ENCODE assay signal across 8 mouse cellular contexts in the genomic region with DNA sequence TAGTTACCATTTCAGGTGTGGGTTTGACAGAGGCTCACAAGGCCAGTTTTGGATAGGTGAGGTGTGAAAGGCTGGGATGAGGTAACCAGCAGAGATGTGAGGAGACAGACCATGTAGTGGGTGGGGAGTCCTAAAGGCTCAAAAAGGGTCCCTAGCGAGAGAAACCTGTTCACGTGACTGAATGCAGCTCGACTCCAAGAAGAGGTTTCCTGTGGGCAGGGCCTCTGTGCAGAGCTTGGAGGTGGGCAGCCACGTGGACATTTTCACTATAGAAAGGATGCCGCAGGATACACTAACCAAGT. TPM values are rescaled to one million over a fixed set of nuclear protein-coding genes. Genes with fewer than 3 reads are reported as not detected.
DNase-seq lines count a peak whose midpoint lies in the region; ATAC-seq and TF ChIP-seq lines count a peak whose summit lies in the region.

No protein-coding gene starts in this region.

- peak overlapping the region; percentile 81; the same call in 1 of the 2 replicates for H3K9ac ChIP-seq in heart, embryonic 14.5 days (ENCODE audit: low read length)
- no peak overlapping the region for H3K9ac ChIP-seq in ES-E14 (ENCODE audit: insufficient read depth, low read depth, low read length, poor library complexity, severe bottlenecking)
- H3K9ac ChIP-seq in forebrain, embryonic 16.5 days (replicated peaks; ENCODE audit: low read depth, low read length), result peak overlapping the region; percentile 81
- H3K9ac ChIP-seq in liver, postnatal 0 days (replicated peaks), result no peak overlapping the region

- H3K36me3 ChIP-seq in heart, embryonic 14.5 days (ENCODE audit: control insufficient read depth, insufficient read depth, low read length), result peaks cover 11% of the 10 kb centered on the region
- no peaks in the 10 kb centered on the region; the same call in 1 of the 2 replicates for H3K36me3 ChIP-seq in ES-E14 (ENCODE audit: control insufficient read depth, insufficient read depth, low read length, poor library complexity, severe bottlenecking)
- peaks cover 3% of the 10 kb centered on the region; the same call in 1 of the 2 replicates for H3K36me3 ChIP-seq in forebrain, embryonic 16.5 days (ENCODE audit: control insufficient read depth, insufficient read depth)
- peaks cover 11% of the 10 kb centered on the region; the same call in 1 of the 2 replicates for H3K36me3 ChIP-seq in liver, postnatal 0 days (replicated peaks; ENCODE audit: insufficient read depth, low read length)

- WGBS in heart, embryonic 14.5 days, result 0% methylated on average over 5 of the region's 5 CpGs
- 0% methylated on average over 5 of the region's 5 CpGs for WGBS in forebrain, embryonic 16.5 days
- 3% methylated on average over 5 of the region's 5 CpGs for WGBS in liver, postnatal 0 days (ENCODE audit: insufficient replicate concordance)

- in situ Hi-C loops in ES-E14 (cut with MboI; ENCODE audit: low sequenced_read_pairs in 2 of 2, unreplicated experiment in 2 of 2), result no loop called here

- no peaks in the 10 kb centered on the region for H3K9me3 ChIP-seq in heart, embryonic 14.5 days (ENCODE audit: control insufficient read depth, low read length)
- H3K9me3 ChIP-seq in ES-E14 (ENCODE audit: control insufficient read depth, insufficient read depth, low read depth, low read length), result no peaks in the 10 kb centered on the region
- H3K9me3 ChIP-seq in forebrain, embryonic 16.5 days (ENCODE audit: control insufficient read depth, low read length), result no peaks in the 10 kb centered on the region
- H3K9me3 ChIP-seq in liver, postnatal 0 days (ENCODE audit: low read length), result no peaks in the 10 kb centered on the region

- no peaks in the 10 kb centered on the region for H3K27me3 ChIP-seq in heart, embryonic 14.5 days (ENCODE audit: control insufficient read depth, insufficient read depth, low read length)
- H3K27me3 ChIP-seq in forebrain, embryonic 16.5 days (replicated peaks; ENCODE audit: control insufficient read depth, insufficient read depth, low read length), result no peaks in the 10 kb centered on the region
- H3K27me3 ChIP-seq in liver, postnatal 0 days (ENCODE audit: insufficient read depth, low read length), result no peaks in the 10 kb centered on the region

- no peak for TF ChIP-seq EP300 in liver, postnatal 0 days (IDR thresholded peaks at IDR 0.05; ENCODE audit: low read depth)

- no peak for DNase-seq in heart, postnatal 14 days
- DNase-seq in ES-E14 (ENCODE audit: low read depth, low spot score), result no peak
- no peak for DNase-seq in liver, postnatal 0 days
- no peak for DNase-seq in frontal cortex, postnatal 25 days (ENCODE audit: low spot score in 2 of 2)
- no peak for DNase-seq in thymus, adult 18-20 months
- DNase-seq in kidney, adult 8-10 months, result no peak

- peaks cover 2 to 16% of the 10 kb centered on the region in 2 experiments; a peak in 2 of 4 replicates for H3K4me1 ChIP-seq in heart, embryonic 14.5 days (ENCODE audit: control insufficient read depth in 2 of 2, insufficient read depth in 2 of 2, low read length in 2 of 2)
- H3K4me1 ChIP-seq in ES-E14 (ENCODE audit: control insufficient read depth in 2 of 2, insufficient read depth in 2 of 2, low read length in 2 of 2, poor library complexity in 1 of 2), result peaks cover 0 to 2% of the 10 kb centered on the region in 2 experiments; a peak in 1 of 4 replicates
- H3K4me1 ChIP-seq in forebrain, embryonic 16.5 days (replicated peaks; ENCODE audit: control insufficient read depth, insufficient read depth, low read length), result peaks cover 12% of the 10 kb centered on the region
- peaks cover 12% of the 10 kb centered on the region for H3K4me1 ChIP-seq in liver, postnatal 0 days (ENCODE audit: insufficient read depth)

- ATAC-seq in heart, embryonic 14.5 days (ENCODE audit: insufficient number of reproducible peaks, insufficient read depth, low FRiP score, low read depth), result no peak
- ATAC-seq in forebrain, embryonic 16.5 days, result no peak
- ATAC-seq in liver, postnatal 0 days, result no peak

- intact Hi-C loops in heart, postnatal 14 days (cut with DNase I), result loop anchor here (2.0 to 5.0 kb wide), 4 partner anchors 33 to 185 kb away; a partner anchor contains a TSS

- peak overlapping the region; percentile 74 for H3K4me2 ChIP-seq in heart, embryonic 14.5 days (ENCODE audit: low read length)
- H3K4me2 ChIP-seq in forebrain, embryonic 16.5 days (ENCODE audit: low read length), result peak overlapping the region; percentile 59
- peak overlapping the region; percentile 93 for H3K4me2 ChIP-seq in liver, postnatal 0 days (ENCODE audit: low read depth, low read length)

- no peak for TF ChIP-seq CTCF in liver, postnatal 0 days (IDR thresholded peaks at IDR 0.05; ENCODE audit: low read depth)

- peak overlapping the region in 1 of 2 experiments; percentile 76; a peak in 2 of 4 replicates for H3K27ac ChIP-seq in heart, embryonic 14.5 days (replicated peaks in 1 of 2; ENCODE audit: control insufficient read depth in 1 of 2, insufficient read depth in 1 of 2, low read depth in 2 of 2, low read length in 2 of 2)
- H3K27ac ChIP-seq in ES-E14 (ENCODE audit: insufficient read depth, low read depth, low read length, poor library complexity, severe bottlenecking), result no peak overlapping the region
- peak overlapping the region; percentile 37 for H3K27ac ChIP-seq in forebrain, embryonic 16.5 days (ENCODE audit: low read length)
- no peak overlapping the region for H3K27ac ChIP-seq in liver, postnatal 0 days (ENCODE audit: low read depth)

- H3K4me3 ChIP-seq in heart, embryonic 14.5 days (ENCODE audit: control insufficient read depth in 1 of 2, insufficient read depth in 1 of 2, low read depth in 1 of 2, low read length in 2 of 2), result peak overlapping the region; percentile 57 to 73
- peak overlapping the region; percentile 6 to 98; a peak in 3 of 4 replicates for H3K4me3 ChIP-seq in ES-E14 (ENCODE audit: insufficient read depth in 1 of 2, low read depth in 1 of 2, low read length in 2 of 2, poor library complexity in 1 of 2, severe bottlenecking in 1 of 2)
- peak overlapping the region; percentile 77 for H3K4me3 ChIP-seq in forebrain, embryonic 16.5 days (replicated peaks; ENCODE audit: low read length)
- H3K4me3 ChIP-seq in liver, postnatal 0 days (ENCODE audit: low read depth, low read length), result peak overlapping the region; percentile 91

TF ChIP-seq in ES-E14, 5 proteins besides CTCF, POLR2A, EP300 and RAD21:
- TF ChIP-seq HCFC1 (IDR thresholded peaks at IDR 0.05; ENCODE audit: borderline replicate concordance, insufficient read depth, low read length), result no peak
- TF ChIP-seq CHD2 (IDR thresholded peaks at IDR 0.05; ENCODE audit: low read depth, low read length), result no peak
- no peak for TF ChIP-seq ZC3H11A (IDR thresholded peaks at IDR 0.05; ENCODE audit: borderline replicate concordance, low read depth, low read length)
- TF ChIP-seq ZNF384 (IDR thresholded peaks at IDR 0.05; ENCODE audit: low read depth, low read length), result no peak
- no peak for TF ChIP-seq MAFK (IDR thresholded peaks at IDR 0.05; ENCODE audit: insufficient read depth, low read depth, low read length)

RNA-seq across cellular contexts. Expression of a gene that starts 0.4 kb away (rescaled TPM):
- 6.7 and 8.8 TPM in 2 replicates for polyA plus RNA-seq in heart, embryonic 14.5 days (2014; fragmentation: Nextera tagmentation; extraction: Ambion mirVana)
- 1 to 10 TPM; 9.4 to 9.5 TPM for total RNA-seq in heart, postnatal 14 days (2021)
- 13.3 and 15.5 TPM in 2 replicates for total RNA-seq in ES-E14 (2012; rRNA removed)
- polyA plus RNA-seq in forebrain, embryonic 16.5 days (2015; fragmentation: Nextera tagmentation; extraction: Ambion mirVana), result 14.8 and 22.9 TPM in 2 replicates
- 2.3 and 3.2 TPM in 2 replicates for polyA plus RNA-seq in liver, postnatal 0 days (2015; fragmentation: Nextera tagmentation; extraction: Ambion mirVana)

RNA-seq across cellular contexts. Expression of a gene that starts 0.7 kb away (rescaled TPM):
- 33.3 and 34.1 TPM in 2 replicates for polyA plus RNA-seq in heart, embryonic 14.5 days (2014; fragmentation: Nextera tagmentation; extraction: Ambion mirVana)
- total RNA-seq in heart, postnatal 14 days (2021), result 10 to 100 TPM; 14.4 to 18.4 TPM
- total RNA-seq in ES-E14 (2012; rRNA removed), result 16.3 and 23.2 TPM in 2 replicates
- 14.8 and 15.3 TPM in 2 replicates for polyA plus RNA-seq in forebrain, embryonic 16.5 days (2015; fragmentation: Nextera tagmentation; extraction: Ambion mirVana)
- 17.7 and 17.9 TPM in 2 replicates for polyA plus RNA-seq in liver, postnatal 0 days (2015; fragmentation: Nextera tagmentation; extraction: Ambion mirVana)

RNA-seq across cellular contexts. Expression of a gene that starts 25.3 kb away (rescaled TPM):
- 22.7 and 23.1 TPM in 2 replicates for polyA plus RNA-seq in heart, embryonic 14.5 days (2014; fragmentation: Nextera tagmentation; extraction: Ambion mirVana)
- total RNA-seq in heart, postnatal 14 days (2021), result 10 to 100 TPM; 10.1 to 12.1 TPM
- total RNA-seq in ES-E14 (2012; rRNA removed), result 20.8 and 29.3 TPM in 2 replicates
- 44.2 and 47.4 TPM in 2 replicates for polyA plus RNA-seq in forebrain, embryonic 16.5 days (2015; fragmentation: Nextera tagmentation; extraction: Ambion mirVana)
- 13.3 and 15.0 TPM in 2 replicates for polyA plus RNA-seq in liver, postnatal 0 days (2015; fragmentation: Nextera tagmentation; extraction: Ambion mirVana)

RNA-seq across cellular contexts. Expression of a gene that starts 33.2 kb away (rescaled TPM):
- polyA plus RNA-seq in heart, embryonic 14.5 days (2014; fragmentation: Nextera tagmentation; extraction: Ambion mirVana), result 57.8 and 58.0 TPM in 2 replicates
- total RNA-seq in heart, postnatal 14 days (2021), result 100 to 1,000 TPM; 102 to 103 TPM
- 10.9 and 11.7 TPM in 2 replicates for total RNA-seq in ES-E14 (2012; rRNA removed)
- polyA plus RNA-seq in forebrain, embryonic 16.5 days (2015; fragmentation: Nextera tagmentation; extraction: Ambion mirVana), result 108 and 114 TPM in 2 replicates
- polyA plus RNA-seq in liver, postnatal 0 days (2015; fragmentation: Nextera tagmentation; extraction: Ambion mirVana), result 27.8 and 39.1 TPM in 2 replicates

RNA-seq across cellular contexts. Expression of a gene that starts 43.7 kb away (rescaled TPM):
- polyA plus RNA-seq in heart, embryonic 14.5 days (2014; fragmentation: Nextera tagmentation; extraction: Ambion mirVana), result 0.15 TPM in 1 of 2 replicates, not detected in the other
- under 1 TPM; 0.24 to 0.43 TPM for total RNA-seq in heart, postnatal 14 days (2021)
- 0.26 and 0.80 TPM in 2 replicates for total RNA-seq in ES-E14 (2012; rRNA removed)
- 0.16 and 0.19 TPM in 2 replicates for polyA plus RNA-seq in forebrain, embryonic 16.5 days (2015; fragmentation: Nextera tagmentation; extraction: Ambion mirVana)
- not detected in 2 replicates for polyA plus RNA-seq in liver, postnatal 0 days (2015; fragmentation: Nextera tagmentation; extraction: Ambion mirVana)

Comparison
In these comparisons a context has a peak if more than half of its experiments do, and no peak if none do; other contexts are left out.
1. H3K9ac ChIP-seq: peak in heart, embryonic 14.5 days (single experiment) and forebrain, embryonic 16.5 days (single experiment); none in ES-E14 (single experiment) and liver, postnatal 0 days (single experiment).
2. Peak in every context shown above with its lines, with median percentiles within 50 percentile points of each other: H3K4me2 ChIP-seq and H3K4me3 ChIP-seq.